Mouse (Mus musculus): Measurements from ENCODE around the gene Gm28635. TPM values are rescaled to one million over a fixed set of nuclear protein-coding genes. Genes with fewer than 3 reads are reported as not detected.

The Gm28635 gene
- polyA plus RNA-seq, 1 experiment from 2014 or later, result not detected

- no peaks in the 10 kb centered on the region for H3K9me3 ChIP-seq (replicated peaks)
- H3K27ac ChIP-seq, result no peak overlapping the region
- H3K27me3 ChIP-seq (ENCODE audit: low read depth, poor library complexity, severe bottlenecking), result no peaks in the 10 kb centered on the region
- WGBS, result 95% methylated on average over 6 of the region's 6 CpGs
- peaks cover 23% of the 10 kb centered on the region for H3K36me3 ChIP-seq
- no peak overlapping the region for H3K4me3 ChIP-seq
- peaks cover 15% of the 10 kb centered on the region for H3K4me1 ChIP-seq
- no peak for DNase-seq (ENCODE audit: low spot score)
These were observed 30.7 kb downstream of the Gm28635 start for GRCm38 (mm10) chr2:84647051-84647568.

- Histone ChIP-seq H3K4me1 (peaks cover 12% of the 10 kb centered on the region), H3K36me3 (peaks cover 25% of the 10 kb centered on the region), H3K9me3 (replicated peaks) (no peaks in the 10 kb centered on the region), H3K4me3 (no peak overlapping the region), H3K27me3 (ENCODE audit: low read depth, poor library complexity, severe bottlenecking) (no peaks in the 10 kb centered on the region), H3K27ac (no peak overlapping the region)
- DNase-seq (ENCODE audit: low spot score), result no peak
- WGBS, result 89% methylated on average over 1 of the region's 1 CpGs
These were observed 31.7 kb downstream of the Gm28635 start for GRCm38 (mm10) chr2:84646138-84646537.

DNA sequence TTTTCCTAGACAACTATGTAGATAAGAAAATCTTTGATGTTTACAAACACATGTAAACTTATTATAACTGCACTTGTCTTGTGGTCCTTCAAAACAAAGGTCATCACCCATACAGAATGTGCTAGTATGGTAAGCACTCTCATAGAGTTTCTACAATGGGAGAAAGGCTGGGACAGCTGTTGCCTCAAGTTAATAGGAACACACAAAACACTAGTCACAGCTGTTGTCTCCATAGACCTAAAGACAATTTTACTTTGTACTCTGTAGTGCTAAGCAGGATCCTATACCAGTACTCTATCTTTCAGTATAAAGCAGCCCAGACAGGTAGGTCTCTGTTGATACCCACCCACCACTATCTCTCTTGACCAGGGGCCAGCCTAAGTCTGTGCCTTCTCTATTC is 37.0 kb downstream of the Gm28635 start:
- no peaks in the 10 kb centered on the region for H3K27me3 ChIP-seq (ENCODE audit: low read depth, poor library complexity, severe bottlenecking)
- peaks cover 28% of the 10 kb centered on the region for H3K4me1 ChIP-seq
- no peaks in the 10 kb centered on the region for H3K9me3 ChIP-seq (replicated peaks)
- no peak overlapping the region for H3K4me3 ChIP-seq
- H3K36me3 ChIP-seq, result peaks cover 11% of the 10 kb centered on the region
- H3K27ac ChIP-seq, result no peak overlapping the region
- DNase-seq (ENCODE audit: low spot score), result no peak

DNA sequence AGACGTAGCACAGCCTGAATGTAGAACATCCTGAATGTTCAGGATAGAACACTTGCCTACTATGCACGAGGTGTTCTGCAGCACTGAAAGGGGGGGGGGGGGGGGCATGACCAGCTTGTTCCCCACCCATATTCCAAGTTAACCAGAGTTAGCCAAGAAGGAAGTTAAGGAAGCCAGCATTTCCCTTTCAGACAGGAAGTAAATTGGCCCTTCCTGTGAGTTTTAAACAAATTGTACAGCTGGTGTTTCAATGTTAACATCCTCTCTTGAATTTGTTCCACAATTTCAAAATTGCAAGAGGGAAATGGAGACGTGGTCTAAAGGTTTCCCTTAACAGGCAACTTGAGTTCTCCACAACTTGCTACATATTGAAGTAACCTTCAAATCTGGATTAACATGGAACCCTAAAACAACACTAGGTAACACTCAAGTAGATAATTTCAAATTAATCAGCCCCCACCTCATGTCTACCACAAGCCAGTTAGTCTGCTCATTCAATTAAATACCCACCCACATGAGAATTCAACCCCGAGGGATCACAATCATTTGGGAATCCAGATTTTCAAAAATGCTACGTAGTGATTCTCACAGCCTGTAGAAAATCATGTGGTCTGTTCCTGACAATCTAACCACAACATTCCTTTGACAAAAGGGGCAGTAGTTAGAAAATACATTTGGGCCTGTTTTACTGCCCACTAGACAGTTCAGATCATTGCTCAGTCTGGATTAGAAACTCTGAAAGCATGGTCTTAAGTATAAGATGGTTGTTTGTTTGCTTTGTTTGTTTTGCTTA is 39.2 kb downstream of the Gm28635 start:
- WGBS, result 77% methylated on average over 5 of the region's 5 CpGs

GRCm38 (mm10) chr2:84637452-84638165 is 40.2 kb downstream of the Gm28635 start:
- H3K4me3 ChIP-seq, result no peak overlapping the region
- 32% methylated on average over 7 of the region's 7 CpGs for WGBS
- H3K27me3 ChIP-seq (ENCODE audit: low read depth, poor library complexity, severe bottlenecking), result no peaks in the 10 kb centered on the region
- peaks cover 58% of the 10 kb centered on the region for H3K4me1 ChIP-seq
- DNase-seq (ENCODE audit: low spot score), result no peak
- no peaks in the 10 kb centered on the region for H3K9me3 ChIP-seq (replicated peaks)
- peaks cover 4% of the 10 kb centered on the region for H3K36me3 ChIP-seq
- no peak overlapping the region for H3K27ac ChIP-seq

More for the DNA sequence above, 39.2 kb downstream of the Gm28635 start:
- Histone ChIP-seq H3K27me3 (ENCODE audit: low read depth, poor library complexity, severe bottlenecking) (no peaks in the 10 kb centered on the region), H3K9me3 (replicated peaks) (no peaks in the 10 kb centered on the region), H3K27ac (no peak overlapping the region), H3K4me3 (no peak overlapping the region), H3K36me3 (peaks cover 4% of the 10 kb centered on the region), H3K4me1 (peaks cover 50% of the 10 kb centered on the region)
- DNase-seq (ENCODE audit: low spot score), result no peak

DNA sequence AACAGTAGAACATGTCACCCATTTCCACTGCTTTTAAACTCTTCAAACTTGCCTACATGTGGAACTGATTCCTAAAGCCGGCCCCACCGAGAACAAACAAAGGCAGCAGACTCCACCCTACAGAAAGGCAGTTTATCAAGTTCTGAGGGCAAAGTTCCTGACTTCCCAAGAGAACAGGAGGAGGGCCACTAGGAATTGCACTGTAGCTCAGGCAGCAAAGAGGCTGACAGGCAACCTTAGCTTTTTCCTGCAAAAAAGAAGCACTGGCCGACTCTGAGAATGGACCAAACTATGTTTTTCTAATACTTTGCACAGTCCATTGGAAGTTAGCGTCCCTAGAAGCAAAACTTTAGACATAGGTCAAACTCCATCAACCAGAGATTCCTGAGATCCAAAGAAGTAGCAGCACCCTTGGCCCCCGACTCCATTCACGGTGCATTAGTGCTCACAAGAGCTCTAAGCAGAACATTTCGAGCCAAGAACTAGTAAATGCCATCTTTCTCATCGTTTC is 41.6 kb downstream of the Gm28635 start:
- peak overlapping the region; percentile 22 for H3K4me3 ChIP-seq

DNA sequence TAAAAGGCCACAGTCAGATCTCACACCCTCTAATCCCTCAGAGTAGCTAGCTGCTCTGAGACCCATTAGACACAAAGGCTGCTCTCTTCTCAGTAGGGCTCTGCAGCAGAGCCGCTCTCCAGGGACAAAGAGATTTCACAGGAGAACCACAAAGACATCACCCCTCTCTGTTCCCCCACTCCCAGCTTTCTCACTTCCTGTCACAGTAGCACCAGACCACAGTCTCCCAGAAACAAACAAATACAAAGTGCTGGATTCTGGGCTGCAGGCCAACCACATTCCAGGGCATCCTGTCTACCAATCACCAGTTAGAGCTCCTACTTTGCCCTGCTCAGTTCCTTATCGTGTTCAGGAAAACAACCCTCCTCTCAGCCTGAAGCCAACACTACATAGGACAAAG is 42.2 kb downstream of the Gm28635 start:
- Histone ChIP-seq H3K4me1 (peaks cover 60% of the 10 kb centered on the region), H3K27ac (peak overlapping the region; percentile 85), H3K9me3 (replicated peaks) (no peaks in the 10 kb centered on the region), H3K4me3 (peak overlapping the region; percentile 22; the same call in 1 of the 2 replicates), H3K27me3 (ENCODE audit: low read depth, poor library complexity, severe bottlenecking) (no peaks in the 10 kb centered on the region), H3K36me3 (no peaks in the 10 kb centered on the region)
- WGBS, result 3% methylated on average over 2 of the region's 2 CpGs
- peak; percentile 61 for DNase-seq (ENCODE audit: low spot score)

More for the DNA sequence above, 41.6 kb downstream of the Gm28635 start:
- DNase-seq (ENCODE audit: low spot score), result peak; percentile 51
- H3K9me3 ChIP-seq (replicated peaks), result no peaks in the 10 kb centered on the region
- H3K27ac ChIP-seq, result peak overlapping the region; percentile 85
- H3K27me3 ChIP-seq (ENCODE audit: low read depth, poor library complexity, severe bottlenecking), result no peaks in the 10 kb centered on the region
- no peaks in the 10 kb centered on the region for H3K36me3 ChIP-seq
- peaks cover 60% of the 10 kb centered on the region for H3K4me1 ChIP-seq
- WGBS, result 25% methylated on average over 8 of the region's 8 CpGs

DNA sequence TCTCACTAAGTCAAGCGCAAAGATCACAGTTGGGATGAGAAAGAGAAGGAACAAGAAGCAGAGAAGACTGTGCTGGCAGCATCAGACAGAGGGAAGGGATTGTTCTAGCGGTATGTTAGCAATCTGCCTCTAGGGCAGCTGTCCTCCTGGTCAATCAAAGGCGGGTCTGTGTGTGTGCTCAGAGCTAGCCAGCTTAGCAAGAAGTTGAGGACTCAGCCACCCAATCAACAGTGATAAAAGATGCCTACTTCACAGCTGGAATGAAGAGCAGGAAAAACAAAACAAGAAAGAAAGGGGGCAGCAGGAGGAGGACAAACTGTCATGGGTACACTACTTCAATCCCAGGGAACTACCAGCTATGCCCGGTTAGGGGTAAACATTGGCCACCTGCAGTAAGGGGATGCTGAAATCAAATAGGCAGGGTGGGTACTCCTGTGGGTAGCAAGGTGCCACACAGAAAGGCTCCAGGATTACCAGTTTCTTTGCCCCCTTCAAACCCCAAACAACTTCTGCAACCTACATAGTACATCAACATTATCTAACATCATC is 42.8 kb downstream of the Gm28635 start:
- H3K27me3 ChIP-seq (ENCODE audit: low read depth, poor library complexity, severe bottlenecking), result no peaks in the 10 kb centered on the region
- H3K9me3 ChIP-seq (replicated peaks), result no peaks in the 10 kb centered on the region
- WGBS, result 13% methylated on average over 4 of the region's 4 CpGs
- peak overlapping the region; percentile 85 for H3K27ac ChIP-seq
- peak overlapping the region; percentile 22; the same call in 1 of the 2 replicates for H3K4me3 ChIP-seq
- H3K4me1 ChIP-seq, result peaks cover 60% of the 10 kb centered on the region
- H3K36me3 ChIP-seq, result no peaks in the 10 kb centered on the region; the same call in 1 of the 2 replicates
- DNase-seq (ENCODE audit: low spot score), result no peak

DNA sequence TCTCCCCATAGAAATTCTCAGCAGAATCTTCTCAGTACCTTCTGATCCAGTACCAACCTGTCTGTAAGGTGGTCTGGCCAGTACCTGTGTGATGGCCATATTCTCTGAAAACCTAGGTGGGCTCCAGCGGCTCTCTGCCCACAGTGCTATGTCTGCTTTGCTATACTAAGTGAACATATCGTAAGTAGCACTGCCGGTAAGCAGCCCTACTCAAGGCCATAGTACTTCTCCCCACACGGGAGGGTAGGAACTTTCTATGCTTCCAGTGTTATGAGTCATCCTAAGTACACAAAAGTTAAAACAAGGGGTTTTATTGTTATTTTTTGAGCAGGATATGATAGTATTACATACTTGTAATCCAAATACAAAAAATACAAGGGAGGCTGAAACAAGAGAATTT is 43.8 kb downstream of the Gm28635 start:
- Histone ChIP-seq H3K27me3 (ENCODE audit: low read depth, poor library complexity, severe bottlenecking) (no peaks in the 10 kb centered on the region), H3K36me3 (peaks cover 2% of the 10 kb centered on the region), H3K4me3 (no peak overlapping the region), H3K27ac (no peak overlapping the region; the same call in 1 of the 2 replicates), H3K4me1 (peaks cover 60% of the 10 kb centered on the region), H3K9me3 (replicated peaks) (no peaks in the 10 kb centered on the region)
- 75% methylated on average over 4 of the region's 4 CpGs for WGBS
- DNase-seq (ENCODE audit: low spot score), result no peak

DNA sequence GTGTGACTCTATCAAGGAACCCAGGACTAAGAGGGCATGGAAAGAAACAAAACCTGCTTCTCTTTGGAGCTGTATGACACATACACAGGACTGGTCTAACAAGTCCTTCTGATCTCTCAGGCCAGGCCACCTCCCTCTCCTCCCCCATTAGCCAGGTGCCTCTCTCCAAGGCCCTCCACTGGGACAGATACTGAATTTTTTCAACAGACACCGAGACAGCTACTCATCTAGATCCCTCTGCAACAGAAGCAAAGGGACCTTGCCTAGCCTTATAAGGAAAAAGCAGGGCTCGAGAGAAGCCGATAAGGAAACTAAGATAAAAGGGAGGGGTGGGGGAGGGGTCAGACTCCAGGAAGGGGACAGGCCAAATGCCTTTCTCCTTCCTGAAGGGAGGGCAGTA is 44.8 kb downstream of the Gm28635 start:
- no peaks in the 10 kb centered on the region for H3K9me3 ChIP-seq (replicated peaks)
- H3K4me1 ChIP-seq, result peaks cover 53% of the 10 kb centered on the region
- no peak overlapping the region for H3K4me3 ChIP-seq
- H3K27me3 ChIP-seq (ENCODE audit: low read depth, poor library complexity, severe bottlenecking), result no peaks in the 10 kb centered on the region
- WGBS, result 1% methylated on average over 3 of the region's 3 CpGs
- no peak for DNase-seq (ENCODE audit: low spot score)
- peaks cover 4% of the 10 kb centered on the region for H3K36me3 ChIP-seq
- H3K27ac ChIP-seq, result peak overlapping the region; percentile 61

- H3K27me3 ChIP-seq (ENCODE audit: low read depth, poor library complexity, severe bottlenecking), result no peaks in the 10 kb centered on the region
- DNase-seq (ENCODE audit: low spot score), result no peak
- no peaks in the 10 kb centered on the region for H3K9me3 ChIP-seq (replicated peaks)
- H3K36me3 ChIP-seq, result peaks cover 4% of the 10 kb centered on the region
- no peak overlapping the region for H3K4me3 ChIP-seq
- WGBS, result 100% methylated on average over 1 of the region's 1 CpGs
- no peak overlapping the region for H3K27ac ChIP-seq
- peaks cover 51% of the 10 kb centered on the region for H3K4me1 ChIP-seq
These were observed 45.8 kb downstream of the Gm28635 start for GRCm38 (mm10) chr2:84632001-84632400.

DNA sequence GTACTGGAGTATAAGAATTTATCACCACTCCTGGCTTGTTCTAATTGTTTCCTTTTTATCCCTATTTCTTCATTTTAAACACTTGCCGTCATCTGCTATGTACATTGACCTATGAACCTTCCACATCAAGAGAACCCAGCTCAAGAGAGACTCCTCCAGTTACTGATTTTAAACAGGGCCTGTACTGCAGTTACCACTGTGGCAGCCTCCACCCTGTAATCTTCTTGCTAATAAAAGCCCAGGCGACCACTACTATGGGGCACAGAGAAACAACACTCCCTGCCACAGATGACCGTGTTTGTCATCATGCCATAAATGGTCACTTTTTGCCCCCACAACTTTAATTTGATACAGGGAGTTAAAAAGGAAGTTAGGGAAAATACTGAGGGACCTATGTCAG is 50.8 kb downstream of the Gm28635 start:
- Histone ChIP-seq H3K4me3 (no peak overlapping the region), H3K9me3 (replicated peaks) (no peaks in the 10 kb centered on the region), H3K27me3 (ENCODE audit: low read depth, poor library complexity, severe bottlenecking) (no peaks in the 10 kb centered on the region), H3K27ac (no peak overlapping the region; the same call in 1 of the 2 replicates), H3K4me1 (peaks cover 16% of the 10 kb centered on the region), H3K36me3 (peaks cover 20% of the 10 kb centered on the region)
- DNase-seq (ENCODE audit: low spot score), result no peak
- 37% methylated on average over 3 of the region's 3 CpGs for WGBS

Measured in limb, embryonic 10.5 days (tissue).